Mouse (Mus musculus): ENCODE data around the gene Catip.

- TF ChIP-seq CTCF (IDR thresholded peaks at IDR 0.05; ENCODE audit: insufficient read depth, low read length) (no peak), POLR2A (IDR thresholded peaks at IDR 0.05; ENCODE audit: borderline replicate concordance, extremely low read depth, low read depth, low read length) (no peak)
Observed at GRCm38 (mm10) chr1:74343161-74343560, 18.7 kb upstream of the Catip start.

Data from lung, adult 2 months (tissue).